Mouse (Mus musculus) heart, adult 9 months (tissue): ENCODE measurements around the gene Tekt5.

ENCODE experiments used
- DNase-seq, 2 experiments: peaks; one replicate each; pipeline ENCODE4 v3.0.0; 2022; ENCODE audit warnings: low spot score in 2 of 2

Gene Tekt5

DNA sequence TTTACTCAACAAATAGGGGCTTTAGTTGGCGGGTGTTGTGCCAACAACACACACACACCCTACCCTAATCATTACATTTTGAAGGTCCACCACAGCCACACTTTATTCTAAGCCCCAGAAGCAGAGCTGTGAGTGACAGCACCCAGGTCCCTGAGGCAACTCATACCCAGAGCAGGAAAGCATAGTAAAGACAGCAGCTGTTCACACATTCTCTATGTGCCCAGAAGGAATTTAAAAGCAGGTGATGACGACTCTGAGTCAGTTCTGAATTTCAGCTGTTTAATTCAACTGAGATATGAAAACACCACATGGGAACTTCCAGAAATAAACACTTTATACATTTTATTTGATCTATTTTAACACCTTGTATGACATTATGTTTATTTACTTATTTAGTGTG is 15.8 kb downstream of the Tekt5 start:
- no peak for DNase-seq

DNA sequence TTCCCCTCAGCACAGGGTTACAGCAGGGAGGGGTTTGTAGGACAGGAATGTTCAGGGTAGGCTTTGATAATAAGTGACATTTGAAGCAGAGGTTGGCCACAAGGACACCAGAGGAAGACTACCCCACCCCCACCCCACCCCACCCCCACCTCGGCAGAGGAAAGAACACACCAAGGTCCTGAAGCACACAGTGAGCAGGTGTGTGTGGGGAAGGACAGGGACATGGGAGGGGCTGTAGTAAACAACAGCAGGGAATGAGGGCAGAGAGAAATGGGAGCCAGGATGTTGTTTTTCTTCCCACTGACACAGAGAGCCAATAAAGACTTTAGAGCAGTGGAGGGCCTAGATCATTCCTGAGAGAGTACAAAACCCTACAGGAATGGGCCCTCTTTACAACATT is 18.0 kb downstream of the Tekt5 start:
- DNase-seq = no peak

DNA sequence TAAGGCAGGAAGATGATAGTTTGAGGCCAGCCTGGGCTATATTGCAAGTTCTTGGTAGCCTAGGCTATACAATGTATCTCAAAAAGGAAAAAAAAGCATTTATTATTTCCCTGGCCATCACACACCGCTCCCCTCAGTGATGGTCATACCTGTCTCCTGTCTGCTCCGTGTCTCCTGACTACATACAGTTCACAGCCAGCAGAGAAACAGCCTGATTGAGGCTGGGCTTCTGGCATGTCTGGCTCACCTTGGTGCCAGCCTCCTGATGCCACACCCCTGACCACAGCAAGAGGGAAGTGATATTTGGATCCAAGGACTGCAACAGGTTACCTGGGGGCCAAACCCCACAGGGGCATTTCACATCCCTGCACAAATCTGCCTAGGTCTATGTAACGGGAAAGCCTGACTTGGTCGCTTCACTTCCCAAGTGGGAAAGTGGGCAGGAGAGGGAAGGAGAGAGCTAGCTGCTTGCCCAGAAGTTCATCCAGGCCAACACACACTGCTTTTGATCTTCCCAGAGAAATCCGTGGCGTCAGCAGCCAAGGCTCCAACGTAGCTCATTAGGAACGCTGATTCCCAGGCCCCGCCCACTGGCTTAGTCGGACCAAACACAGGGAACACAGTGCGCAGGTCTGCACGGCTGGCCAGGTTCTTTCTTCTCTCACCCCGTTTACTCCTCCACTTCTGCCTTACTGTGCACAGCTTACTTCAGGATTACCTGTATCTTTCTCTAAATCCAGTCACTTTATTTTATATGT is 20.9 kb downstream of the Tekt5 start:
- DNase-seq = no peak

DNA sequence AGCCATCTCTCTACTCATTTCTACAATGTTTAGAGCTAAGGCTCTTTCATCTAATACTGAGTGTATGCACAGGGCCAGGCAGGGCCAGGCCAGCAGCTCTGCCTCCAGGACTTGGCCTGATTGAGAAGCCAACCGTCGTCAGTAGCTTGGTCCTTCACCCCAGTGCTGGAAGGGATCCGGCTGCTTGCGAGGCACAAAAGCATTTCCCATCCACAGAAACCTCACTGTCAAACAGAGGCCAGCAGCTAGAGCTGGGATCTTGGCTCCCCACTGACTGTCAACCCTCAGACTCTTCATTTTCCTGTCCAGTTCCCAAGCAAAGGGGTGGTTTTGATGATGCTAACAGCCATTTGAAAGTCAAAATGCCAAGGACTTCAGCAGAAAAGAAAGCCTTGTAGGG is 22.9 kb downstream of the Tekt5 start:
- no peak for DNase-seq

DNA sequence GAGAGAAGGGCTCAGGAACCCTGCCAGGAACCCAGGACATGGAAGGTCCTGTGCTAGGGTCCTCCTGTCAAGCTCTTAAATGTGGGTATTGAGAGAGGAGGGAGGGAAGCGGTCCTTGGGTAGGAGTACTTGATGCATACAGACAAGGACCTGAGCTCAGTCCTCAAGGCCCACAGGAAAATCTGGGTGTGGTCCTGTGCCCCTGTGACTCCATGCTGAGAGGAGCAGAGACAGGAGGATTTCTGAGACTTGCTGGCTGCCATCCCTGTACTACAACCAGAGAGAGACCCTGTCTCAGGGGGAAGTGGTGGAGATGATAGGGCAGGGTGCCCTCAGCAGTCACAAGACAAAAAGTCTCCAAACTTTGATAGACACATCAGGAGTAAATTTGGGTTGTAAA is 25.3 kb downstream of the Tekt5 start:
- DNase-seq = no peak

DNA sequence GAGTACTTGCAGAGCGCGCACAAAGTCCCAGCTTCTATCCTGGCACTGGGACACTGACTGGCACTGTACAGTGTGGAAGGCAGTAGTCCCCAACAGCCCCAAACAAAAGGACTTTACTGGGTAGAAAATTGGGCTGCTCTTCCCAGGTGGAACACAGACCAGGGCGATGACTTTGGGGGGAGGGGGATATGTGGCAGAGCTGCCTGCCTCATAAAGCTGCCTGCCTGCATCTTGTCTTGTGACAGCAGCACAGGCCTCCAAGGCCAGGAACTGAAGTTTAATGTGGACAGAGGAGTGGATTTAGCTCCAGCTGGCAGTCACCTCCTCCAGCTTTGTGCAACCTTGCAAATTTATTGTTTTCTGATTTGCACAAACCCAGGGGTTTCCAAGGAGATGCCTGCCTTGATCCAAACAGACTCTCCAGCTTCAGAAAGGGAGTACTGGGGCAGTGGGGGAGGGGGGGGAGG is 25.8 kb downstream of the Tekt5 start:
- DNase-seq = no peak

DNA sequence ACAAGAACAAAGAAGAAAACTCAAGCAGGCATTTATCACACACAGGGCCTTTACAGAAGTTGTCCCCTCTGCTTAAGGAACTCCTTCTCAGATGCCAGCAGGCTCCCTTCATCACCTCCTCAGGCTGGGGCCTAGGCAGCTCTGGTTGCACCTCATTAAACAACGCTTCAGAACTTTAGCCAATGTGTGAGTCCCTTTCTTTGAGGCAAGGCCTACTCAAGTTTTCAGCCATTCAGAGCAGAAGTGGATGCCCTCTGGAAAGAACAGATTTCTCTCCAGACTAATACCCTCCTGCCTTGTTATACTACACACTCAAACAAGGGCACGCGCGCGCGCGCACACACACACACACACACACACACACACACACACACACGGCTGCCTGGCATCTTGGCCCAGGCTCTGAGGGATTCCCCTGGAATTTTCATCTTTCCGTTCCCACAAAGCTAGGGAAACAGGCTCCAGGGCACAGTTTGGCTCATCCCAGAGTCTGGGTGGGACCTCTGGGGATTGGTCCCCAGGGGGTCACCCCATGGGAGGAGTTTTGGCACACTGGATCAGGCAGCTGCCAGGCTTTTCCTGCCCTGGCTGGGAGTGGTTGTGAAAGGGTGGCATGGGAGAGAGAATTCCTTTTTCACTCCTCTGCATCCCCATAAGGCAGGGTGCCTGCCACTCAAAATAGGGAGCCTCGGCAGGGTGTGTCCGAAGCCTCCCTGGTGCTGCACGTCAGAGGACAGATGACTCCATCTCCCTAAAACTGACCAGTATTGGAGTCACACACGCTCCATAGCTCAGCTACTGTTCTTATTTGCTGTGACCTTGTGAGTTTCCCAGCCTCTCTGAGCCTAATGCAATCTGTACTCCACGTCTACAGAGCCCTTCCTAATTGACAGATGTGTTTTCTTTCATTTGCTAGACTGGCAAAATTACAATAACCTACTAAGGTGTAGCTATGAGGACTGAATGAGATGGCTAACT is 28.8 kb downstream of the Tekt5 start:
- peak in 1 of 2 experiments; percentile 23 for DNase-seq

DNA sequence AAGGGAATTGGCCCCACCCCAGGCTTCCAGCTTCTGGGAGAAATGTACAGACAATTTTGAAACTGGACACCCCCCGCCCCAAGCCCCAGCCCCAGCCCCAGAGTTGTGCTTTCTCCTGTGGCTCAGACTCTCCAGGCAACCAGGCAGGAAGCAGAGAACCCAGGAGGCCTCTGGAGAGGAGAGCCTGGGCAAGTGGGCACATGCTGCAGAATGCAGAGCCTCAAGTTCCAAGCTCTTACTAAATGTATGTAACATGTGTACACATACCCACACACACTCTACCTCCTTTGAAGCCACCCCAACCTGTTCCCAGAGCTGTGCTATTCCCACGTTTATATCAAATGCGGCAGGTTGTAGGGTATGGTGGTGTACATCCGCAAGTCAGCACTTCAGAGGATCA is 29.5 kb downstream of the Tekt5 start:
- DNase-seq = no peak

DNA sequence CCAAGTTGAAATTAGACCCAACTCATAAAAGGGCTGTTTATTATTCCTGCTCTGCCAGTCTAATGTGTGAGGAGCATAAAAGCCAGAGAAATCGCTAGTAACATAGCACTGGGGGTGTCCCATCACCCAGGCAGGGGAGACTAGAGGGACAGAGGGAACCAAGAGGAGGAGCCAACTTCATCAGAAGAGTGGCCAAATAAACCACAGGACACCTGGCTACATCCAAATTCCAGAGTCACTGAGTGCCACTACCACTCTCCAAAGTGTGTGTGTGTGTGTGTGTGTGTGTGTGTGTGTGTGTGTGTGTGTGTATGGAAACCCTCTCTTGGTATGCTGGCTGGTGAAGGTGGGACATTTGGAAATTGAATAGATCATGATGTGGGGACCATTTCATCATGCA is 32.2 kb downstream of the Tekt5 start:
- no peak for DNase-seq

DNA sequence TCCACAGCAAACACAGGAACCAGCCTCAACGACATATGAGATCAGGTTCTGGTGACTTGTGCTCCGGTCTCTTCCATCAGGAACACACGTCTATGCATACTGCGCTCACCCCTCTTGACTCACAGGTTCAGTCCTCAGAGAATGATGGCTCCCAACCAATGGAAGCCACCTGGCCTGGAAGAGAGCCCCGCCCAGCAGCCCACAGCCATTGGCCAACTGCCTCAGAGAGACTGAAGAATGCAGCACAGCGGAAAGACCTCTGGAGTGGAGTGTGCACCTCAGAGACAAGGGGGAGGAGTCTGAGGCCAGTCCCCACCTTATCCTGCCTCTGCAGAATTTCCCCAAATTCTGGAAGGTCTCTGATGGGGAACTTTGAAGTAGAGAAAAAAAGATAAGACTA is 36.0 kb downstream of the Tekt5 start:
- no peak for DNase-seq

DNA sequence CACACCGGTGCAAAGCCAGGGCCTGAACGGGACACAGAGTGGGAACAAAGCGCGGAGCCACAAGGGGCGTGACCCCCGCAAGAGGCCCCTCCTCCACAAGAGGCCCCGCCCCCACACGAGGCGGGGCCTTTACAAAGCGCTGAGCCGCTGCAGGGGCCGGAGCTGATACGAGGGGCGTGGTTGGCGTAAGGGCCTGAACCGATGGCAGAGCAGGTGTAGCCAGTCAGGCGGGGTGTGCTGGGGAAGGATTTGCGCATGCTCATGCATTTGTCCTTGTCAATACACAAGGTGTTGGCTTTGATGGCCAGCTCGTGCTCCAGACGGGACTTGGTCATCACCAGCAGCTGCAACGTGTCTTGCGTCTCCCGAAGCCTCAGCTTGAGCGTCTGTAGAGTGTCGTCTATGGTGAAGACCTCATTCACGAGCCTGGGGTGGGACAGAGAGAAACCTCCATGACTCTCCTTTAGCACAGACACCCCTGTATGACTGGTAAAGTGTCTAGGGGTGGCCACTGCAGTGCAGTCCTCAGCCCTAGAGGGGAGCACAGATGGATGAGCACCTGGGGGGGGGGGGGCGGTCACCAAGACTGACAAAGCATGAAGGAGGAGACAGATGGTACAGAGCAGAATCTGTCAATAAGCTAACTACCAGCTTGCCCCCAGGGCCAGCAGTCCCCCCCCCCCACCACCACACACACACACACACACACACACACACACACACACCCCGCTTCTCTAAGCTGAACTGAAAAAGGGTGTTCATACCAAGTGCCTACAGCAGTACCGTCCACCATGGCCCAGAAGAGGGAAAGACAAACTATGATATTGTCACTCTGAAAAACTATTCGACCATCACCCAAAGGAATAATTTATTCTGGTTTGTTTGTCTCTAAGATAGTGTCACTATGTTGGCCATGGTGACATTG is 37.0 kb downstream of the Tekt5 start:
- DNase-seq = no peak

DNA sequence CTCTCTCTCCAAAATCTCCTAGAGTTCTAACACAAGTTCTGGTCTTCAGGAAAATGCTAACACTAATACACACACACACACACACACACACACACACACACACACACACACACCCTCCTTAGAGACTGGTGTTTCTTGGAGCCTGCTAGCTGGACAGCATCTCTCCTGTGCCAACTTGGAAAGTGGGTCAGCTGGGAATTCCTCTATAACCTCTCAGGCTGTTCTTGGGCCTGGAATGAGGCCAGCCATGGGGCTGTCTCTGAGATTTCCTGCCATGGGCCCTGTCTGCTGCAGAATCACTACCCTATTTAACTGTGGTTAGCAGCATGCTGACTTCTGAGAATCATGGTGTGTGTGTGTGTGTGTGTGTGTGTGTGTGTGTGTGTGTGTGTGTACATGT is 40.3 kb downstream of the Tekt5 start:
- peak in 1 of 2 experiments; percentile 16 for DNase-seq

DNA sequence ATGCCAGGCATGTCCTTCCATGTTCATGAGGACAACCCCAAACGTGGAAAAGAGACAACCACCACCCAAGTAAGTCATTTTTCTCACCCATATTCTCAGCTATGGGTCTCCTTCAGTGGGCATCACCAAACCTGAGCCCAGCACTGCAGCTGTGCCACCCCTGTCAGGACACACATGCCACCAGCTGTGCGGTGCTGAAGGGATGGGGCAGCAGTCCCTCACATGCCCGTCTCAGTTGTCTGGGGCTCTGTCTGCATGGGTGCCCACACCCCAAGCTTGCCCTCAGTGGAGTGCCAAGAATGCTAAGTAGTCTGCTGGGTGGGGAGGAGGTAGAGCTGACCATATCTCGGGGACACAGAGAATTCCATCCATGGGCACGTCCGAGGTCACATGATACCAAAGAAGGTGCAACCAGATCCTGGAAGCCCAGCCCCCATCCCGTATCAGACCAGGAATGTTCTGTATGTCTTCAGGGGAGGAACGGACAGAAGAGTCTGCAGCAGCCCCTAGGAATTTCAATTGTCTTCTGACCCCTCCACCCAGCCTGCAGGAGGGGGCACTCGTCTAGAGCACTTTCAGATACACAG is 44.1 kb downstream of the Tekt5 start:
- DNase-seq = peak; percentile 14 to 28

DNA sequence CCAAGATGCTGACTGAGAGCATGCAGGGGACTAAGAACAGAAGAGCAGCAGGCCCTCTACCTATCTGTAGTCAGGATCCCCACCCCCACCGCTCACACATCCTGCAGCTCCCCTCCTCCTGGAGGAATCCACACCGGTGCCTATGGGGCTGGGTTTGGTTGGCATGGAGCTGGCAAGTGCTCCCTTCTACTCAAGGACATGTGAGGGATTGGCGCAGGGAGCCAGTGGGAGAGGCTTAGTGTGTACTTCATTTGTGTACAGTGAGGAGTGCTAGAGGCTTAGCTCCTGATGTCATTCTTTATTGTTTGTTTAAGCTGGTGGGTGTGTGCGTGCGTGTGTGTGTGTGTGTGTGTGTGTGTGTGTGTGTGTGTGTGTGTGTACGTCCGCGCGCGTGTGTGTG is 45.4 kb downstream of the Tekt5 start:
- no peak for DNase-seq

DNA sequence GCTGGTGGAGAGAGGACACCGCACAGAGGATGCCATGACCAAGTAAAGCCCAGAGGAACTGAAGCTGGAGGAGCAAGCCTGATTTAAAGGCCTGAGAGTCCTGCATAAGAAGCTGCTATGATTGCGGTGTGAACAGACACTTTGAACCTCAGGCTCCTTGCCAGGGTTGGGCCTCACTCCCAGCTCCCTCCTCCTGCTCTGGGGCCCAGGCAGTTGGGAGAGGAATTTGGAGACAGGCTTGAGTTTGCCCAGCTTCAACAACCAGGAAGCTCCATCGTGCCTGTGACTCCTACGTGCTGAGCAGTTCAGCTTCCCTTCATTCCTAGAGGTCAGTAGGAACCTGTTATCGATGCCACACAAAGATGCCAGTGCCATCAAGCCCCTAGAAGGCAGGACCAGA is 45.9 kb downstream of the Tekt5 start:
- peak; percentile 30 to 58 for DNase-seq

DNA sequence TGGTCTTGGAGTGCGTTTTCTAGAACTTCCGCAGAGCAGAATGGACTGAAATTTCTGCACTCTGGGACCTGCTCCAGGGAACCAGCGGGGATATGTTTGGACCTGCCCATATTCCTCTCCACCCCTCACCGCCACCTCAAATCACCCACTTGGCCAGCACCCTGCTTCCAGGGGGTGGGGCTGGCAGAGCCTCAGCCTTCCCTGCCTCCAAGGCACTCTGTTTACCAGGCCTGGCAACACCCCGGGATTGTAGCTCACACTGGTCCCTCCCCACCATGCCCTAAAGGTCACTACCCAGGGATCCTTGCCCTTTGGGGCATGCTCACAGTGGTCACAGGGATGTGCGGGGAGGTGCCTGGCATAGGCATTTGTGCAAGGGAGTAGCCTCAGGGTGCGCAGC is 47.7 kb downstream of the Tekt5 start:
- peak; percentile 70 to 71 for DNase-seq

DNA sequence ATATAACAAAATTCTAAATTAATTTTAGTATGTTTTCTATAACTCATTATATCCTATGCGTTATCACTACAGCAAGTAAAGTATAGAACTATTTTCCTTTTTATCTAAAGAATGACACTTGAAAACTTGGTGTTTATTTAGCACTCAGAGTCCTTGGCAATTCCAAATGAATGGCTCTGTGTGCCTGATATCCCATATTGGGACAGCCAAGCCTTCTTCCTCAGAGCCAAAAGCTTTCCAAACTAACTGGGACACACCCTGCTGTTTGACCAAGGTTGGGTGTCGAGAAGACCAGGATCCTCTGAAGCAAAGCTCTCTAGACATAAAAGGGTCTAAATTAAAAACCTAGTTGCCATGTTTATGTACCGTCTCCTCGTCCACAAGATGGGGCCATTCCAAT is 54.2 kb downstream of the Tekt5 start:
- peak in 1 of 2 experiments; percentile 32 for DNase-seq

DNA sequence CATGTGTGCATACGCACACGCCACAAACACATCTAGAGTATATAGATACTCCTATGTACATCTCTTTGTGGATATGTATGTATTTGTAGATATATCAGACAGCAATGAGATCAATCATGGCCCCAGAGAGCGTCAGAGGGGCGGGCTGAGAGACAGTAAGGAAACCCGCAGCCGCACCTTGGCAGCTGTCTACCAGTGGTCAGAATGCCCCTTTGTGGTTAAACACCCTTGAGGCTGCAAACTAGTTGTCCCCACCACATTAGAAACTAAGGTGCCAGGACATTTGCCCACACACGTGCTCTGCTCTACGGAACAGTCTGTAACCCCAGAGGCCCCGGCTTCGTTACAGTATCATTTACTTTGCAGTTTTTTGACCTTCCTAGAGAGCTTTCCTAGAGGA is 55.4 kb downstream of the Tekt5 start:
- DNase-seq = no peak

DNA sequence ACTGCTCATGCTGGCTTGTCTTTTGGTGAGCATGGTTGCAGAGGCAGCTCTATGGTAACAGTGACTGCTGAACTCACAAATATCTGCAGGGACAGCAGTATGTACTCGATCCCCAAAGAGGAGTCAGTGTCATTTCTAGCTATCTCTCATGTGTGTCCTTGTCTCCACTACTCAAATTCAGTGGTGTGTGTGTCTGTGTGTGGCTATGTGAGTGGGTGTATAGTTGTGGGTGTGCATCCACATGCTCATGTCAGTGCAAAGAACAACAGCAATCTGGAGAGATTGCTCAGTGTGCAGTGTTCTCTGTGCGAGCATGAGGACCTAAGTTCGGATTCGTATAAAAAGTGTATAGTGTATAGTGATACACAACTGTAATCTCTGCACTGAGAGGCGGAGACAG is 56.7 kb downstream of the Tekt5 start:
- no peak for DNase-seq

DNA sequence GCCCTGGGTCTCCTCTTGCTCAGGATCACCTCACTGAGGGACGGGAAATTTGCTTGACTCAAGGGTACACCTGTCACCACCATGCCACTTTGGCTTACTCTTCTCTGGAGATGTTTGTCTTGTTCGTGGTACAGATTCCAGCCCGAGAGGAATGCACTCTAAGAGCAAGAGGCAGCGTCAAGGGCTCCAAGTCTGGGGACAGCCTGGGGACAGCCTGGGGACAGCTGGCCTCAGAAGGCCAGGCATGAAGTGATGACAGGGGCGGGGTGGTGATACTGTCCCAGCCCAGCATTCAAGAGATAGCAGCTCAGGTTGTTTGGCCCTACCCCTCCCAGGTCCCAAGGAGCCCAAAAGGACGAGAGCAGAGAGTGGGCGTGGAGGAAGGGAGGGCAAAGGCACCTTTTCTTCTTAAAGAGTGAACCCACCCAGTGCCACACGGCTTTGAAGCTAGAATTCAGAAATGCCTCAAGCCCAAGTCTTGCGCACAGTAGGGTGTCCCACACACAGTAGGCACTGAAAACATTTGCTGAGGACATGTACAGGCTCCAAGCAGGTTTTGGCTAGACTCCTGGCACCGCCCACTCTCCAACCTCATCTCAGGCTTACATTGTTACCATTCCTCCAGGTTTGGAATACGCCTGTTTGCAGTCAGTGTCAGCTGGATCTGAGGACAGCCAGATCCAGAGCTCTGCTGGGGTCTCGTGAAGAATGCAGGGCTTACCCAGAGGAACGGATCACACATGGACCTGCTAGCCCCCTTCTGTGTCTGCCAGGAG is 57.7 kb downstream of the Tekt5 start:
- DNase-seq = peak; percentile 44 to 47
